Mouse (Mus musculus) frontal cortex, postnatal 36 days (tissue): ENCODE data around the gene Palm3.
A peak's percentile ranks its signal among the peaks of the same experiment; 100 is the strongest.

ENCODE experiments used
- DNase-seq, 2 experiments: peaks; one replicate each; pipeline ENCODE4 v3.0.0; 2022; ENCODE audit warnings: low spot score in 2 of 2

Palm3 gene

DNA sequence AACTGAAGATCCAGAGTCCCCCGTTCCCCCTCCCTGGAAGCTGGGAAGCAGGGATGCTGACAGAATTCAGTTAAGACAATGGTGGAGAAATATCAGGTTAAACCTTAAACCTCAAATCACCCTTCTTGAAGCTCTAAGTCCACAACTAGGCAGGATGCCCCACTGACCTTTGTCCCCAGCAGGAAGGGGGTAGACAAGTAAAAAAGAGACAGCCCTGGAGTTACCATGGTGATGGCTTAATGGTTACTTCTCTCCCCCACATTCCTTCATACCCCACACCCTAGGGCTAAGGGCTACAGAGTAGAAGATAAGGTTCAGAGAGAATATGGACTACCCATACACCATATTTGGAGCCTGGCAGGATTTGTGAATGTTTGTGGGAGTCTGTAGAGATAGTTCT lies 2.4 kb downstream of the Palm3 start:
- no peak for DNase-seq

DNA sequence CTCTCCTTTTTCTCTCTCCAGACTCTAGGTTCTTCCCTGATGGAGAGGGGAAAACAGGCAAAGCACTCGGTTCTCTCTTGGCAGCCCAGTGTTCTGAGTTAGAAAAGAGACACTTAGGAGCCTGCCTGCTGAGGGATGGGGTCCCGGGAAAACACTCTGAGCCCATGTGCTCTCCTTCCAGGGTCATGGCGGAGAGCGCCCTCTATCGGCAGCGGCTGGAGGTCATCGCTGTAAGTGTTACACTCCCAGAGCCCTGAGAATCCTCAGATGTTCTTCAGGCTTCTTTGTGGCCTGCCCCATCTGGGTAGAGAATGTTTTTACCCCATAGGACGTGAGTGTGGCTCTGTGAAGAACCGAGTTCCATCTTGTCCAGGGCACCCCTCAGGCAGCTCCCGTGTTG lies 2.9 kb downstream of the Palm3 start:
- no peak for DNase-seq

DNA sequence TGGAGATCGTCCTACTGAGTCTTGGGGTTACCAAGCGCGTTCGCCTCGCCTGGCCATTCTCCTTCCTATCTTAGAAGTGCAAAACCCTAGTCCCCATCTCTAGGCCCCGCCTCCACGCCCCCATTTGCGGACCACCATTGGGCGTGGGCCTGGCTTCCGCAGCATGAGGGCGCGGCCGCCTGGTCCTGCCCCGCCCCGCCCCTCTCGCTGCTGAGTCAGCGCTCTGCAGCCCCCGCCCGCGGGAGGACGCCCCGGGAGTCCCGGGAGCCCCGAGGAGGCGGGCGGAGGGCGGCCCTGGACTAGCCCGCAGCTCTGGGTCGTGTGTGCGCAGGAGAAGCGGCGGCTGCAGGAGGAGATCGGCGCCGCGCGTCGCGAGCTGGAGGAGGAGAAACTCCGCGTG lies 4.6 kb downstream of the Palm3 start:
- DNase-seq: no peak

DNA sequence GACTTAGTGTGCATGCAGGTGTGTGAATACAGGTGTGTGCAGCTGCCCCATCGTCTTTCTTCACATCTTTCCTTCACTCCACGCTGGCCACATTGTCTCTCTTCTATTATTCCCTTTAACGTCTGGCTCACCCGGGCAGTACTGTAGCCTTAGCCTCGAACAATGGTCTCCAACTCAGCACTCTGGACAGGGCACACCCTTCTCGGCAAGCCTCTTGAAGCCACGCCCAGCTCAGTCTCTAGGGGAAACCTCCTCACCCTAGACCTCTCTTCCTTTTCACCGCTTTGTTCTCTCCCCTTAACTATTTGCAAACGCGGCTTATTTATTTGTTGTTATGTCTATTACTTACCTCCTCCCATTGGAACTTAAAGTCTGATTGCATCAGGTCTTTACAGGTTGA lies 6.2 kb downstream of the Palm3 start:
- no peak for DNase-seq

DNA sequence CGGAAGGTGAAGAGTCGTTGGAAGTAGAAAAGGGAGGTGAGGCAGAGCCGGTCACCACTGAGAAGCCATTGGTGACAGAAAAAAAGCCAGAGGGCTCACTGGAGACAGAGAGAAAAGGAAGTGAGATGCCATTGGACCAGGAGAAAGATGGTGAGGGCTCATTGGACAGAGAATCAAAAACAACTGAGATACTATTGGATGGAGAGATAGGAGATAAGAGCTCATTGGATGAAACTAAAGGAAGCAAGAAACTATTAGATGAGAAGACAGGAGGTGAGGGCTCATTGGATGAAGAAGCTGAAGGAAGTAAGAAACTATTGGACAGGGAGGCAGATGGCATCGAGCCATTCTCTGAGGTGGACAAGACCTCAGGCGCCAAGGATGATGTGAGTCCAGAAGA lies 8.0 kb downstream of the Palm3 start:
- DNase-seq: no peak

DNA sequence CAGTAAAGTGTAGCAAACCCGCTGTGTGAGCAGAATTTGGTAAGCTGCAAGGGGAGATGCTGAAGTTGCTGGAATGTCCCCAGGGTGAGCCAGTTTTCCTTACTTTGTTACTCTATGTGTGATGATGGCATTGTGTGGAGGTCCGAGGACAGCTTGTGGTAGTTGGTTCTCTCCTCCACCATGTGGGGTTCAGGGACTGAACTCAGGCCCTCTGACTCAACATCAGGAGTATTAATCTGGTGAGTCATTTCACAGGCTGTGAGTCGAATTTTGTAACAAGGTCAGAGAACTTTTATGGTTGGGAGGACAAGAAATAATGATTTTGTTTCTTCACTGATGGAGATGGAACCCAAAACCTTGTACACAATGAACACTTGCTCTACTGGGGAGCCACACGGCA lies 11.5 kb downstream of the Palm3 start:
- DNase-seq: no peak

DNA sequence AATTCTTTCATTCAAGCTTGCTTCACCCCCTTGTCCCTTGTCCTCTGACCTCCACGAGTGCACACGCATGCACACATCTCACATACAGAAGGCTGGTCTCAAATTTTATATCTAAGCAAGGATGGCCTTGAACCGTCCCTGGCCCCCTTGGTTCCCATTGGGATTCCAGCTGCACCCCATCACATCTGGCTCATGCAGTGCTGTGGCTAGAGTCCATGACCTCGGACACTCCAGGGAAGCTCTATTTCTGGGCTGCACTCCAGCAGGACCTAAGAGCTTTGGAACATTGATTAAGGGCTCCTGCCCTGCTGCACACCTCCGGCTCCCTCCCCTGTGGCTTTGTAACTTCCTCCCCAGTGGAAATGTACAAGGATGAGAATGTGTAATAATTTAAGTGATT lies 16.7 kb downstream of the Palm3 start:
- no peak for DNase-seq

DNA sequence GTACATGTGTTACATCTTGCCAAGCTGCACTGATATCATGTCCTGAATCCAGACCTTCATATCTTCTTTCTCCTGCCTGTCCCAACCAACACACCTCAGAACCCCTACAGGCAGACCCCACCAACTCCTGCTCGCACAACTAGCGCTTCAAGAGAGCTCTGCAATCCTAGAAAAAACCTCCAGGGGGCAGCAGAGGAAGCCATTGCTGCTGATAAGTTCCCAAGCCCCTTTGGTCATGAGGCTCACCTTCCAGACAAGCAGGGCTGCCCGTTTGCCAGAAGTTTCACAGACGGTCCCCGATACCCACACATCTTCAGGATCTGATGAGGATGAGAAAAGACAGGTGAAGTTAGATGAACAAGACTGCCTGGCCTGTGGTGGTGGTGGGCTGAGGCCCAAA lies 17.8 kb downstream of the Palm3 start:
- peak; percentile 67 to 80 for DNase-seq

DNA sequence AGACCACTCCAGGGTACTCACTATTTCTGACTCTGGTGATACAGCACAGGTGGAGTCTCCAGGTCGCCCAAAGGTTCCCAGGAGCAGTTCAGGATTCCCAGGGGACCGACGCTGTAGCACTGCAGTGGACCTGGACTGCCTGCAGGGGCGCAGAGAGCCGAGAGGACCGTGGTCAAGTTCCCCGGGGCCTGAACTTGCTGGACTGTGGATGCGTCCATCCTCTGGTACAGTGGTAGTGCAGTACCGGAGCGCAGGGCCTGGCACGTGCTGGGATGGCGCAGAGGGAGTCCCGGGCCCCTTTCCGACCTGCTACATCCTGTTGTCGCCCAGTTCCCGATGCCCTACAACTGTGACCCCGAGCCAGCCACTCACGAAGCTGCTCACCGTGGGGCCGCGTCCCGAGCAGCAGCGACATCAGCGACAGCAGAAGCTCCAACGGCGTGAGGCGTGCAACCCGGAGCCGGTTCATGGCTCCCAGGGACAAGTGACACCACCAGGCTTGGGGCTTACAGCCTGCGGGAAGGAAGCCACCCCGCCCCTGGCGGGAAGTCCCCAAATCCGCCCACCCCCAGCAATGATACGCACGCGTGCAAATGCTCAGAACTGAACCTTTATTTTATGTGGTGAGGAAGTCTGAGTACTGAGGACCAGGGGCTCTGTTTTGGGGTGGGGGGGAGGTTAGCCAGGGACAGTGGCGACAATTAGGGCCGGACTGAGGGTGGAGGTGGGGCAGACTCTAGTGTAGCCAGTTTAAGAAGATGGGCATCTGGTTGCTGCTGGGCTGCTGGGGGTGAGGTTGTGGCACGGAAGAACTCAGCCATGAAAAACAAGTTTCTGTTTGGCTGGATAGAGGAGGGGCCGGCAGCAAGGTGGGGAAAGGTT lies 21.0 kb downstream of the Palm3 start, which contains the start of gene Il27ra:
Il27ra (minus strand) TSS at position 524 of the 882 bp plus-strand sequence.
- DNase-seq: peak in 1 of 2 experiments; percentile 16

DNA sequence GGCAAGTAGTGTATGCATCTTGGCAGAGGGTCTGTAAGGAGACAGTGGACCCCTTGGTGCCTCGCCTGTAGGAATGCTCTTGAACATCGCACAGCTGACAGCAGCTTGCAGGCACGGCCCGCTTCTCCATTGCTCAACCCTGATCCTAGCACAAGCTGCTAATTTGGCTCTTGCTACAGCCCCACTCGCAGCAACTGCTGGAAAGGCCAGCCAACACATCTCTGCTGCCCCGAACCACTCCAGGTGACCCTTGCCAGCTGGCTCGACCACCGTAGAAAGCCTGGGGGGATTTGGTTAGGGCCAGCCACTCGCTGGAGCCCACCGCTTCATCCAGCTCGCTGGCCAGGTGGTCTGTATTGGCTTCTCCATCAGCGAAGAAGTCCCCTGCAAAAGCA lies 21.7 kb downstream of the Palm3 start:
- no peak for DNase-seq

DNA sequence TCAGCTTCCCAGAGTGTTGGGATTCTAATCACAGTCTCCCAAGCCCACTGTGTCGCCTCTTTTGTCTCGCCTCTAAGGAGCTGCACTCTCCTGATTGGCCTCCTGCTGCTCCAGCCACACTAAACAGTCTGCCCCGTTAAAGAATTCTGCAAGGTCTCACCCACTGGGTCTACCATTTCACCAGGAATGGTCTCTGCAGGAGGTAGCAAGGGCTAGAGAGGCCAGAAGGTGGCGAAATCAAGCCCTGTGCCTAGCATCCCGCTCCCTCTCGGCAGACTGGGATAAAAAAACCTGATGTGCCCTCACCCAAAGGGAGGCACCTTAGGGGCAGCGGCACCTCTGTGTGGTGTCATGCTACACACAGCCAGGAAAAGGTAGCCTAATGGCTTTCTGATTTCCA lies 22.8 kb downstream of the Palm3 start:
- no peak for DNase-seq

DNA sequence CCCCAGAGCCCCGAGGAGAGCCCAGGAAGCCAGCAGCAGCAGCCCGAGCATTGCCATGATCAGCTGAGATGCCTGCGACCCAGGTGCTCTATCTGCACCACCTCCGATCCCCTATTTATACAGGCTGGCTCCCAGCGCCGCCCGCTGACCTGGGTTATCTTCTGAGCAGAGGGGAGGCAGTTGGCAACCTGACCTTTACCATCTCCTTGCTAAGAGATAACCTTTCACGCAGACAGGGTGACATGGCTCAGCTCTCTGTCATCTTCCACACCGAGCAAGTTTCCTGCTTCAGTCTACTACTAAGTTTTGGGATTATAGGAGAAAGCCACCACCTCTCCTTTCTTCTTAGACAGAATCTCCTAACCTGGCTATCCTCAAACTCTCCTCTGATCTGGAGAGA lies 23.6 kb downstream of the Palm3 start, which contains the start of gene Rln3:
Rln3 (minus strand) TSS at position 101 of the 400 bp plus-strand sequence.
- DNase-seq: no peak

DNA sequence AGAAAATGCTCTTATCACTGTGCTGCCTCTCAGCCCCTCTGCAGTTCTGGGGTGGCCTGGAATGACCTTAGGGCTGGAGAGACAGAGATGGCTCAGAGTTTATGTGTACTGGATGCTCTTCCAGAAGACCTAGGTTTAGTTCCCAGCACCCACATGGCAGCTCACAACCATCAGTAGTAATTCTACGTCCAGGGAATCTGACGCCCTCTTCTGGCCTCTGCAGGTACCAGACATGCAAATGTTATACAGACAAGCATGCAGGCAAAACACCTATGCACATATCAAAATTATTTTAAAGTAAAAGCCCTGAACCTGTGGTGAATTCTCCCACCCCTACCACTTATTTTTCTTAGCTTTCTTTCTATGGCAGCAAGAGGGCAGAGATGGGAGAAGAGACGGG lies 25.2 kb downstream of the Palm3 start:
- DNase-seq: no peak

DNA sequence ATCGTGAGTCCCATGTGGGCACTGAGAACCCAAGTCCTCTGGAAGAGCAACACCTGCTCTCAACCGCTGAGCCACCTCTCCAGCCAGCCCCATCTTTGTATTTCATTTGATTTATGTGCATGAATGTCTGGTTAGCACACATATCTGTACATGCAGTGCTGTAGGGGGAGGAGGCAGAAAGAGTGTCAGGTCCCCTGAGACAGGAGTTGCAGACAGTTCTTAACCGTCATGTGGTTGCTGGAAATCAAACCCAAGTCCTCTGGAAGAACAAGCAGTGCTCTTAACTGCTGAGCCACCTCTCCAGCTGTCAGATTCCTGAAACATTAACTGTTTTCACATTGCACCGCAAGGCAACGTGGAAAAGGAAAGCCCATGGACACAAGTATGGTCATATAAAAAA lies 26.9 kb downstream of the Palm3 start:
- DNase-seq: no peak

DNA sequence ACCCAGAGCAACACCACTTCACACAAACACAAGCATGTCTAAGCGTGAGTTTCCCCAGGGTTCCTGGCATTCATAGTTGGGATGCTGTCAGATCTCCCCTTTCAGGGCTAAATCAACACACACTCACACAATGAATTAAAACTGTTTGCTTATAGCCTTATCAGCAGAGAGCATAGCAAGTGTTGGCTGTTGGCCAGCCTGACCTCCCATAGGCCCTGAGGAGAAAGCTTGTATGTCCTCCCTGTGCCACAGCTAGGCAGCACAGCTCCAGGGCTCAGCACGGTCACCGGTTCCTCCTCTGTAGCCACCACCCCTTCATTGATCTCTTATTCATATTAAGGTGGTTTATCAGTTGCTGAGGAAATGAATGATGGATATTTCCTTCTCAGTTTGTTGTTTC lies 31.5 kb downstream of the Palm3 start:
- no peak for DNase-seq

DNA sequence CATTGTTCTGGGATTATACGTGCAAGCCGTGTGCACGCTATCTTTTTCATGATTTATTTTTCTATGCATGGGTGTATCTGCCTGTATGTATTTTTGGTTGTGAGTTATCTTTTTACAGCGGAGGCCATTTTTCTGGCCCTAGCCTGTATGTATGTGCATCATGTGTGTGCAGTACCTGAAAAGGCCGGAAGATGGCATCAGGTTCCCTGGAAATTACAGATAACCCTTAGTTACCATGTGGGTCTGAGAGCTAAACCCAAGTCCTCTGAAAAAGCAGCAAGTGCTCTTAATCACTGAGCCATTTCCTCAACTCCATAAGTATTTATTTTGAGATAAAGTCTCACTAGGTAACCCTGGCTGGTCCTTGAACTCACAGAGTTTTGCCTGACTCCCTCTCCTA lies 32.0 kb downstream of the Palm3 start:
- DNase-seq: no peak

DNA sequence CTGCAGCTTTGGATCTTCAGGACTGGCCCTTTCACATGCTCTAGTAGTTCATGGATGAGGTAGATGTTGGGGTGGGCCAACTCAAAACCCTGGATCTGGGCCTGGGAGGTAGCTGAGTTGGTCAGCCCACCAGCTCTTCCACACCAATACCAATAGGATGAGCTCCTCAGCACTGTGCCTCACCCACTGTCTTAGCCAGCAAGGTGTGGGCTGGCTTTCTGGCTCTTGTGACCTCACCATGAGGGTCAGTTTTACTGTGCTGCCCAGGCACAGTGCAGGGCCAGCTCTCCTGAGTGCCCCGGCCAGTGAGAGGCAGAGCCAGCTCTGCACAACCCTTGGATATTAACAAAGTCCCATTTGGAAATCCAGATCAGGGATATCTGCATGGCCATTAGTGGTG lies 36.6 kb downstream of the Palm3 start:
- no peak for DNase-seq

DNA sequence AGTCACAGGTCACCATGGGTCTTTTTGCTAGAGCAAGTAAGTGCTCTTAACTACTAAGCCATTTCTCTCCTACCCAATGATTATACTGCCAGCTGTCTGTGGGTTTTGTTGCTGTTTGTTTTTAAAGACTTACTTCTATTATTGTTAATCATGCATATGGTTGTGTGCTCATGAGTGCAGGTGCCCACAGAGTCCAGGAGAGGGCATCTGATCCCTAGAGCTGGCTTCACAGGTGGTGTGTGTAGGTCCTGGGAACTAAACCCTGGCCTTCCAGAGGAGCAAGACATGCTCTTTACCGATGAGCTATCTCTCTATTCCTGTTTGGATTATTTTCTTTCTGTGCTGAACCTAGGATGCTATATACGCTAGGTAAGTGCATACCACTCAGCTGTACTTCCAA lies 38.0 kb downstream of the Palm3 start:
- DNase-seq: no peak

DNA sequence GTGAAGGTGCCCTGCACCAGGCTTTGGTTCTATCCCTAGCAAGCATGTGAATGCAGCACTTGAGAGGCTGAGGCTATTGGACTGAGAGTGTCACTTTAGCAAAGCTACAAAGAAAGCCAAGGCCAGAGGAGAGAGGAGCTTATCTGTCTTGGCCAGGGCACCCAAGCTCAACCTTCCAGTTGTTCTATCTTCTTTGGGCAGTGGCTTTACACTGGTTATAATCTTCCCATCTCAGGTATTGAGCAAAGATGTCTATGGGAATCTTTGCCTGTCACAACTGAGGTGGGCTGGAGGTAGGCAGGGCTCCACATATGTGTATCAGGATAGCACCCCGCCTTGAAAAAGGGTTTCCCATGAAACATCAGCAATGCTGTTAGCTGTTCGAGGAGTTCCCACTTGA lies 39.0 kb downstream of the Palm3 start:
- no peak for DNase-seq

DNA sequence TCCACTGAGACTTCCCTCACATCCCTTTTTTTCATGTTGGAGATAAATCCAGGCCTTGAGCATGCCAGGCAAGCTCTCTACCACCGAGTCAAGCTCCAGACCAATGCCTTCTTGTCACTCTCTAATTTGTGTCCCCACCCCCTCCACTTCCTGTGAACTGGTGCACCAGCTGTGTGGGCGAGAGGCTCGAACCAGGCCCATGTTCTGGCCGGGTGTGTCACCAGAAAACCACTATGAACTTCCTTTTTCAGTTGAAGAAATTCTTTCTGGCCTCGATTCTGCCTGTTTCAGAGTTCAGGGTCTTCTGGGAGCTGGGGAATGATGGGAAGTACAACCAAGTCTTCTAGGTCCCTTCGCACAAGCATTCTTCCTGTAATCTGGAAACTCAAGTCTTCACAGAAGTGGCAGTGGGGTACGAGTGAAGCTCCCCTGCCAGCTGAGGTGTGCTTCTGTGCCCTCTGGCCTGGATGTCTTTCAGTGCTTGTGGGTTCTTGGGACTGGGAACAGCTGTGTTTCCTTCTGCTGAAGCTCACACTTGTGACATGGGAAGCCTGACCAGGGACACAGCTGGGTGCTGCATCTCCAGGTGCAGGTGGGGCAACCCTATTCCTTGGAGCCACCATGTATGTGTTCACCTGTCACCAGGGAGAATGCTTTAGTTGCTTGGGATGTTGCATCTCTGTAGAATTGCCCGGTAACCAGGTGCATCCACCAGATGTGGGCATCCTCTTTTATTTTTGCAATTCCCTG lies 42.8 kb downstream of the Palm3 start:
- DNase-seq: no peak

DNA sequence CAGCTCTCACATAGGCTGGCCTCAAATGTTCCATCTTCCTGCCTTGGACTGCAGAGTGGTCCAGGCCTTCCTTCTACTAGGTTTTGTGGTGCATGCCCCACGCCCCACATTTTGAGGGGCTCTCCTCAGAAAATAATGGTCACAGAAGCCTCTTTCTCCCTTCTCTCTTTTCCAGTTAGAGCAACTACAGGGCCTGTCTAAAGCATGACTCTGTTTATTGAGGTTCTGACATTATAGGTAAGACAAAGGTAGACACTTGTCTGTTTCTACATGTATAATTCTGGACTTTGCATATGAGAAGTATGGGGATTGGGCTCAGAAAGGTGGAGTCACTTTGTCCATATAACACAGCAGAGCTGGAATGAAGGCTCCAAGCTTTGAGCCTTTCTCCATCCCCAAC lies 43.8 kb downstream of the Palm3 start, which contains the start of gene Gm10643:
Gm10643 (minus strand) TSS at position 101 of the 400 bp plus-strand sequence.
- DNase-seq: no peak

DNA sequence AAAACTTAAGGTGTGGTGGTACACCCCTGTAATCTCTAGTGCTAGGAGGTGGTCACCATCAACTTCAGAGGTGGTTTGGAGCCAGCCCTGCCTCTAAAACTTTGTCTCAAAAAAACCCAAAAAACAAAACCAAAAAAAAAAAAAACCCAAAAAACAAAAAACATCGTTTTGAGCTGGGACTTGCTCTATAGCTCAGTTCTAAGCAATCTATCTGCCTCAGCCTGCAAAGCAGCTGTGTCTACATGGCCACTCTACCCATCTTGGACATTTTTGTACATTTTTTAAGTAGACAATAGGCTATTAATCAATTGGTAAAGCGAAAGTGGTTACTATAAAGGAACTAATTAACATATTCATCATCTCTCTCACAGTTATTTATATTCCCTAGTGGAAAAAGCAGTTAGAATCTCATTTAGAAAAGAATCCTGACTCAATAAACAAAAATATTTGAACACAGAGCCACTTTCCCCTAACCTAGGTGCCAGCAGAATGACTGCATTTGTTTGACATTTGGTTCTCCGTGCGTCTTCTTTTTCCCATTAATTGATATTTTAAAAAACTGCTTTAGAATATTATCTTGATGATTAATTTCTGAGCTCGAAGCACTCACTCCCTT lies 44.3 kb downstream of the Palm3 start:
- no peak for DNase-seq
